Mouse (Mus musculus): ENCODE measurements around the gene Cd209a. TPM values are rescaled to one million over a fixed set of nuclear protein-coding genes. Genes with fewer than 3 reads are reported as not detected.

Cd209a gene
- polyA plus RNA-seq (2021; fragmentation: Nextera tagmentation) = 0.79 and 2.1 TPM in 2 replicates
- long read RNA-seq, experiment 1, partial matches to known transcripts = 1 of 3 reads
- long read RNA-seq, experiment 1, other reads (novel, unspliced or antisense) = 0 of 3 reads
- long read RNA-seq, experiment 2, partial matches to known transcripts = 0 of 5 reads
- long read RNA-seq, experiment 2, other reads (novel, unspliced or antisense) = 1 of 5 reads

GRCm38 (mm10) chr8:3748761-3749160, at the start of gene Cd209a:
Cd209a (minus strand) TSS chr8:3748984.

GRCm38 (mm10) chr8:3720551-3720950, 28.2 kb downstream of the Cd209a start, which contains the start of gene Clec4g:
Clec4g (minus strand) TSS chr8:3720651.

GRCm38 (mm10) chr8:3694121-3694520, 54.7 kb downstream of the Cd209a start, which contains the start of gene Fcer2a:
Fcer2a (minus strand) TSS chr8:3694175.

Small RNA genes lying within 50 kb of the gene (microRNA-seq; reads per million reads assigned to microRNA genes)
- not detected for gene Gm24934

Other genes with a start within 250 kb of the Cd209a start
- gene Mcoln1, start 248.5 kb downstream of the Cd209a start, polyA plus RNA-seq (2021; fragmentation: Nextera tagmentation) = 41.4 and 54.8 TPM in 2 replicates
- 13.2 and 15.8 TPM in 2 replicates for gene Pnpla6, start 233.6 kb downstream of the Cd209a start, polyA plus RNA-seq (2021; fragmentation: Nextera tagmentation)
- gene C330021F23Rik, start 181.0 kb downstream of the Cd209a start, polyA plus RNA-seq (2021; fragmentation: Nextera tagmentation) = 0.38 TPM in 1 of 2 replicates, not detected in the other
- gene Camsap3, start 161.7 kb downstream of the Cd209a start, polyA plus RNA-seq (2021; fragmentation: Nextera tagmentation) = 6.2 and 9.2 TPM in 2 replicates
- 28.9 and 29.8 TPM in 2 replicates for gene Xab2, start 127.7 kb downstream of the Cd209a start, polyA plus RNA-seq (2021; fragmentation: Nextera tagmentation)
- 108 and 123 TPM in 2 replicates for gene Pet100, start 127.4 kb downstream of the Cd209a start, polyA plus RNA-seq (2021; fragmentation: Nextera tagmentation)
- gene Pcp2, start 123.4 kb downstream of the Cd209a start, polyA plus RNA-seq (2021; fragmentation: Nextera tagmentation) = 0.36 TPM in 2 replicates
- gene Stxbp2, start 118.0 kb downstream of the Cd209a start, polyA plus RNA-seq (2021; fragmentation: Nextera tagmentation) = 8.8 and 11.0 TPM in 2 replicates
- gene Retn, start 93.2 kb downstream of the Cd209a start, polyA plus RNA-seq (2021; fragmentation: Nextera tagmentation) = 0.33 and 0.34 TPM in 2 replicates
- 0.09 TPM in 1 of 2 replicates, not detected in the other for gene Mcemp1, start 83.2 kb downstream of the Cd209a start, polyA plus RNA-seq (2021; fragmentation: Nextera tagmentation)
- 57.9 and 62.9 TPM in 2 replicates for gene Fcor, start 76.6 kb downstream of the Cd209a start, polyA plus RNA-seq (2021; fragmentation: Nextera tagmentation)
- gene Trappc5, start 72.7 kb downstream of the Cd209a start, polyA plus RNA-seq (2021; fragmentation: Nextera tagmentation) = 23.0 and 24.5 TPM in 2 replicates
- 0.09 TPM in 1 of 2 replicates, not detected in the other for gene Fcer2a, start 54.8 kb downstream of the Cd209a start, polyA plus RNA-seq (2021; fragmentation: Nextera tagmentation)
- not detected in 2 replicates for gene Clec4g, start 28.3 kb downstream of the Cd209a start, polyA plus RNA-seq (2021; fragmentation: Nextera tagmentation)
- gene Cd209e, start 105.3 kb upstream of the Cd209a start, polyA plus RNA-seq (2021; fragmentation: Nextera tagmentation) = not detected in 2 replicates
- gene Cd209d, start 129.6 kb upstream of the Cd209a start, polyA plus RNA-seq (2021; fragmentation: Nextera tagmentation) = not detected in 2 replicates
- 0.26 and 0.70 TPM in 2 replicates for gene Cd209b, start 177.9 kb upstream of the Cd209a start, polyA plus RNA-seq (2021; fragmentation: Nextera tagmentation)
- not detected in 2 replicates for gene Cd209c, start 205.8 kb upstream of the Cd209a start, polyA plus RNA-seq (2021; fragmentation: Nextera tagmentation)

Measured in layer of hippocampus, adult 6 months (tissue).